Mouse (Mus musculus): ENCODE results near the gene Uhrf1bp1l. TPM values are rescaled to one million over a fixed set of nuclear protein-coding genes. Genes with fewer than 3 reads are reported as not detected.
A peak's percentile ranks its signal among the peaks of the same experiment; 100 is the strongest.

Gene Uhrf1bp1l
- polyA plus RNA-seq, 1 experiment from 2014 or later: 23.3 TPM

GRCm38 (mm10) chr10:89730386-89730785, 14.4 kb upstream of the Uhrf1bp1l start:
- Histone ChIP-seq H3K27me3 (no peaks in the 10 kb centered on the region), H3K4me1 (peaks cover 11% of the 10 kb centered on the region), H3K27ac (replicated peaks) (no peak overlapping the region), H3K4me3 (replicated peaks) (no peak overlapping the region), H3K4me2 (replicated peaks) (no peak overlapping the region), H3K9me3 (replicated peaks) (no peaks in the 10 kb centered on the region), H3K9ac (no peak overlapping the region), H3K36me3 (no peaks in the 10 kb centered on the region; the same call in 1 of the 2 replicates)
- no peak for ATAC-seq (ENCODE audit: insufficient number of reproducible peaks, low FRiP score, low TSS enrichment, low read depth)
- WGBS: 83% methylated on average over 6 of the region's 6 CpGs

- Histone ChIP-seq H3K4me3 (replicated peaks) (peak overlapping the region; percentile 78), H3K27ac (replicated peaks) (0 out of 2 replicates have a peak overlapping the region, but pooled peaks have one; percentile 71), H3K4me1 (peaks cover 11% of the 10 kb centered on the region), H3K9ac (peak overlapping the region; percentile 63), H3K36me3 (no peaks in the 10 kb centered on the region; the same call in 1 of the 2 replicates), H3K27me3 (no peaks in the 10 kb centered on the region), H3K9me3 (replicated peaks) (no peaks in the 10 kb centered on the region), H3K4me2 (replicated peaks) (peak overlapping the region; percentile 71)
- no peak for ATAC-seq (ENCODE audit: insufficient number of reproducible peaks, low FRiP score, low TSS enrichment, low read depth)
- 9% methylated on average over 5 of the region's 5 CpGs for WGBS
These were observed 13.4 kb upstream of the Uhrf1bp1l start for GRCm38 (mm10) chr10:89731341-89731740.

- H3K4me2 ChIP-seq (replicated peaks): peak within 1 kb of the TSS; percentile 71
- H3K27me3 ChIP-seq: no peaks in the 10 kb centered on the region
- H3K4me1 ChIP-seq: peaks cover 11% of the 10 kb centered on the region
- no peaks in the 10 kb centered on the region; the same call in 1 of the 2 replicates for H3K36me3 ChIP-seq
- peak within 1 kb of the TSS; percentile 71 for H3K27ac ChIP-seq (replicated peaks)
- peak within 1 kb of the TSS; percentile 78 for H3K4me3 ChIP-seq (replicated peaks)
- WGBS: under 1% methylated on average over 49 of the region's 49 CpGs
- peak within 1 kb of the TSS; percentile 63 for H3K9ac ChIP-seq
- H3K9me3 ChIP-seq (replicated peaks): no peaks in the 10 kb centered on the region
- ATAC-seq (ENCODE audit: insufficient number of reproducible peaks, low FRiP score, low TSS enrichment, low read depth): peak; percentile 93
These were observed 12.6 kb upstream of the Uhrf1bp1l start, which contains the start of gene Actr6 for GRCm38 (mm10) chr10:89732001-89732794. Gene Actr6 (minus strand): TSS chr10:89732295.

- H3K4me3 ChIP-seq (replicated peaks): no peak overlapping the region
- no peaks in the 10 kb centered on the region for H3K27me3 ChIP-seq
- no peaks in the 10 kb centered on the region for H3K36me3 ChIP-seq
- no peak for ATAC-seq (ENCODE audit: insufficient number of reproducible peaks, low FRiP score, low TSS enrichment, low read depth)
- H3K4me1 ChIP-seq: 0 out of 2 replicates have a peak, but pooled peaks cover 3% of the 10 kb centered on the region
- H3K9me3 ChIP-seq (replicated peaks): no peaks in the 10 kb centered on the region
- WGBS: 48% methylated on average over 5 of the region's 5 CpGs
- H3K9ac ChIP-seq: no peak overlapping the region
- H3K27ac ChIP-seq (replicated peaks): no peak overlapping the region
- no peak overlapping the region for H3K4me2 ChIP-seq (replicated peaks)
These were observed 7.7 kb upstream of the Uhrf1bp1l start for GRCm38 (mm10) chr10:89737092-89737491.

- no peaks in the 10 kb centered on the region for H3K27me3 ChIP-seq
- no peaks in the 10 kb centered on the region for H3K36me3 ChIP-seq
- no peak overlapping the region for H3K9ac ChIP-seq
- WGBS: 86% methylated on average over 3 of the region's 3 CpGs
- no peak overlapping the region for H3K27ac ChIP-seq (replicated peaks)
- H3K4me2 ChIP-seq (replicated peaks): no peak overlapping the region
- ATAC-seq (ENCODE audit: insufficient number of reproducible peaks, low FRiP score, low TSS enrichment, low read depth): no peak
- no peaks in the 10 kb centered on the region for H3K9me3 ChIP-seq (replicated peaks)
- H3K4me3 ChIP-seq (replicated peaks): no peak overlapping the region
- H3K4me1 ChIP-seq: no peaks in the 10 kb centered on the region
These were observed 6.9 kb upstream of the Uhrf1bp1l start for GRCm38 (mm10) chr10:89737887-89738286.

GRCm38 (mm10) chr10:89738395-89738794, 6.4 kb upstream of the Uhrf1bp1l start:
- no peaks in the 10 kb centered on the region for H3K36me3 ChIP-seq
- no peaks in the 10 kb centered on the region for H3K27me3 ChIP-seq
- H3K9me3 ChIP-seq (replicated peaks): no peaks in the 10 kb centered on the region
- H3K9ac ChIP-seq: no peak overlapping the region
- no peak overlapping the region for H3K4me3 ChIP-seq (replicated peaks)
- H3K4me2 ChIP-seq (replicated peaks): no peak overlapping the region
- no peaks in the 10 kb centered on the region for H3K4me1 ChIP-seq
- ATAC-seq (ENCODE audit: insufficient number of reproducible peaks, low FRiP score, low TSS enrichment, low read depth): no peak
- WGBS: 88% methylated on average over 9 of the region's 9 CpGs
- no peak overlapping the region for H3K27ac ChIP-seq (replicated peaks)

- Histone ChIP-seq H3K4me2 (replicated peaks) (no peak overlapping the region), H3K9ac (no peak overlapping the region), H3K9me3 (replicated peaks) (no peaks in the 10 kb centered on the region), H3K27ac (replicated peaks) (no peak overlapping the region), H3K27me3 (no peaks in the 10 kb centered on the region), H3K4me3 (replicated peaks) (no peak overlapping the region), H3K4me1 (no peaks in the 10 kb centered on the region), H3K36me3 (no peaks in the 10 kb centered on the region)
- 46% methylated on average over 7 of the region's 7 CpGs for WGBS
- no peak for ATAC-seq (ENCODE audit: insufficient number of reproducible peaks, low FRiP score, low TSS enrichment, low read depth)
These were observed 5.1 kb upstream of the Uhrf1bp1l start for GRCm38 (mm10) chr10:89739703-89740102.

GRCm38 (mm10) chr10:89740995-89741394, 3.8 kb upstream of the Uhrf1bp1l start:
- Histone ChIP-seq H3K9ac (no peak overlapping the region), H3K27me3 (no peaks in the 10 kb centered on the region), H3K27ac (replicated peaks) (no peak overlapping the region), H3K36me3 (no peaks in the 10 kb centered on the region), H3K4me2 (replicated peaks) (no peak overlapping the region), H3K9me3 (replicated peaks) (no peaks in the 10 kb centered on the region), H3K4me3 (replicated peaks) (no peak overlapping the region), H3K4me1 (no peaks in the 10 kb centered on the region)
- no peak for ATAC-seq (ENCODE audit: insufficient number of reproducible peaks, low FRiP score, low TSS enrichment, low read depth)
- WGBS: 79% methylated on average over 6 of the region's 6 CpGs

GRCm38 (mm10) chr10:89743266-89743665, 1.5 kb upstream of the Uhrf1bp1l start:
- Histone ChIP-seq H3K36me3 (no peaks in the 10 kb centered on the region), H3K4me3 (replicated peaks) (no peak overlapping the region), H3K9ac (no peak overlapping the region), H3K4me2 (replicated peaks) (no peak overlapping the region), H3K9me3 (replicated peaks) (no peaks in the 10 kb centered on the region), H3K4me1 (peaks cover 3% of the 10 kb centered on the region; the same call in 1 of the 2 replicates), H3K27ac (replicated peaks) (no peak overlapping the region), H3K27me3 (no peaks in the 10 kb centered on the region)
- WGBS: 85% methylated on average over 4 of the region's 4 CpGs
- no peak for ATAC-seq (ENCODE audit: insufficient number of reproducible peaks, low FRiP score, low TSS enrichment, low read depth)

GRCm38 (mm10) chr10:89744341-89744740, 450 bp upstream of the Uhrf1bp1l start:
- 18% methylated on average over 3 of the region's 3 CpGs for WGBS
- H3K4me1 ChIP-seq: peaks cover 3% of the 10 kb centered on the region; the same call in 1 of the 2 replicates
- peak overlapping the region; percentile 96 for H3K4me3 ChIP-seq (replicated peaks)
- H3K4me2 ChIP-seq (replicated peaks): peak overlapping the region; percentile 51
- H3K27me3 ChIP-seq: no peaks in the 10 kb centered on the region
- no peaks in the 10 kb centered on the region for H3K9me3 ChIP-seq (replicated peaks)
- H3K9ac ChIP-seq: no peak overlapping the region
- H3K36me3 ChIP-seq: no peaks in the 10 kb centered on the region
- ATAC-seq (ENCODE audit: insufficient number of reproducible peaks, low FRiP score, low TSS enrichment, low read depth): no peak
- H3K27ac ChIP-seq (replicated peaks): no peak overlapping the region

- H3K4me1 ChIP-seq: peaks cover 3% of the 10 kb centered on the region; the same call in 1 of the 2 replicates
- H3K9me3 ChIP-seq (replicated peaks): no peaks in the 10 kb centered on the region
- H3K9ac ChIP-seq: peak overlapping the region; percentile 95
- peak overlapping the region; percentile 96 for H3K4me3 ChIP-seq (replicated peaks)
- H3K27ac ChIP-seq (replicated peaks): peak overlapping the region; percentile 92
- under 1% methylated on average over 14 of the region's 14 CpGs for WGBS
- peak overlapping the region; percentile 51 for H3K4me2 ChIP-seq (replicated peaks)
- no peak for ATAC-seq (ENCODE audit: insufficient number of reproducible peaks, low FRiP score, low TSS enrichment, low read depth)
- no peaks in the 10 kb centered on the region for H3K36me3 ChIP-seq
- no peaks in the 10 kb centered on the region for H3K27me3 ChIP-seq
These were observed 852 bp downstream of the Uhrf1bp1l start for GRCm38 (mm10) chr10:89745666-89746020.
